Mouse (Mus musculus): Measurements from ENCODE around the gene Nkpd1.

Gene Nkpd1

DNA sequence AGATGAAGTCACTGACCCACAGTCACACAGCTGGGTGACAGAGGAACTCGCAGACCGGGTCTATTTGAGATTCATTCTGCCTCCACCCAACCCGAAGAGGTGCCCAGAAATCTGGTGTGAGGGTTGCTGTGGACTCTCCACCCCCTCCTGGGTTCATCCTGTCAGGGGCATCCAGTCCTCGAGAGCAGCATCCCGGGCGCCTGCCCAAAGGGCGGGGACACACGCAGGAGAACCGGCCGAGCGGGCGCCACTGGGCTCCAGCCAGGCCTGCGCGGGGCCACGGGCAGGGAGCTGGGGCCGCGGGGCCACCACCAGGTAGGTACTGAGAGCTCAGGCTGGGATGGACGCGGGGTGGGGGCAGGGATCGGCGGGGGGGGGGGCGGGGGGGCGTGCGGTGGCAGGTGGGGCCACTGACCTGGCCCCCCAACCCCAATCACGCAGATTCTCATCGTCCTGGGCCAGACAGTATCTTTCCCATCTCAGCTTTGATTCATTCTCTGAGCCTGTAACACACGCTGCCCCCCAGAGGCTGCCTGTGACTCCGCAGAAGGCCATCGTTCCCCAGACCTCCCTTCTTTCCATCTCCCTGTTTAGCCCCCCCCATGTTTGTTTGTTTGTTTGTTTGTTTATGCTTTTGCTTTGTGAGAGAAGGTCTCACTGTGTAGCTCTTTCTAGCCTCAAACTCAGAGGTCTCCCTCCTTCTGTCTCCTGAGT lies at the start of gene Nkpd1:
TSS of gene Nkpd1 (plus strand) at position 187 of the 714 bp plus-strand sequence.
- ChIA-PET POLR2A (interaction anchor here in 2 of 4 experiments (0.6 to 5.9 kb wide), 21 partner anchors 8 to 209 kb away, joined by 3 to 43 read pairs (median 3); partner anchors contain the start of genes Bloc1s3 (in 2 of the 2), Ppp1r37 (in 2 of the 2) and Trappc6a (in 2 of the 2)), CTCF (interaction anchor here (0.6 to 2.2 kb wide), 49 partner anchors 9 to 514 kb away, joined by 3 to 15 read pairs (median 4); partner anchors contain the start of genes Bloc1s3 (in 2 of the 4), Trappc6a (in 2 of the 4), Irf2bp1 (in 1 of the 4) and Ppp1r37 (in 1 of the 4))

DNA sequence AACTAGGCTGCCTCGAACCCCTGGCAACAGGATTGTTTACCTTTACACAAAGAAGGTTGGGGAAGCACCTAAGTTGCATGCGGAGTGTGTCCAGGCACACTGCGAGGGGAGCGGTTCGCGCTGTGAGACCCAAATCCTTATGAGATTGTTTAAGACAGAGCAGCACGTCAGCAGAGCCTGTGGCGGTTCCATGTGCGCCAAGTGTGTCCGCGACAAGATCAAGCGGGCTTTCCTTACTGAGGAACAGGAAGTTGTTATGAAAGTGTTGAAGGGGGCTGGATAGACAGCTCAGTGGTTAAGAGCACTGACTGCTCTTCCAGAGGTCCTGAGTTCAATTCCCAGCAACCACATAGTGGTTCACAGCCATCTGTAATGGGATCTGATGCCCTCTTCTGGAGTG lies 49.4 kb upstream of the Nkpd1 start:
- ChIA-PET CTCF (interaction anchor here in 3 of 4 experiments (0.6 to 2.5 kb wide), 3 partner anchors 63 to 558 kb away, joined by 3 to 10 read pairs (median 3); partner anchors contain the start of gene Ccdc61 (in 1 of the 3)), POLR2A (interaction anchor here in 3 of 4 experiments (0.6 to 1.9 kb wide), 3 partner anchors 20 to 371 kb away, joined by 3 to 6 read pairs (median 3); no protein-coding TSS in a partner anchor)

DNA sequence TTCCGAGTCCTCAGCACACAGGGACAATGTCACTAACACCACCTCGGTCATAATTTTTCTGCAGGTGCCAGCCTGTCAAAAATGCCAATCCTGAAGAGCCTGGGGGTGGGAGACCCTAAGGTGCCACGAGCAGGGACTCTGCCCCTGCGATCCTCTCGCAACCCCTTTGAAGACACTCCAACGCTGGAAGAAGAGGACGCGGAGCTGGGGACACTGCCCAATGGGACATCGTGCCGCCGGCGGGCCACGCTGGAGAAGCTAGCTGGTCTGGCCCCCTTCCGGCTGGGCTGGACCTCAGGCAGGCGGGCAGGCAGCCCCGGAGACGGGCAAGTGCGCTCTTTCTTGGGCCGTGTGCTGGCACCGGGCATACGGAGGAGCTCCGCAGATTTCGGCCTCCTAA lies 48.2 kb upstream of the Nkpd1 start:
- ChIA-PET POLR2A (interaction anchor here in 2 of 4 experiments (0.6 to 1.9 kb wide), 9 partner anchors 8 to 246 kb away, joined by 3 to 7 read pairs (median 4); partner anchors contain the start of gene Tomm40 (in 1 of the 2)), CTCF (interaction anchor here in 3 of 4 experiments (0.6 to 2.6 kb wide), 8 partner anchors 8 to 199 kb away, joined by 3 to 16 read pairs (median 4); partner anchors contain the start of genes Mark4 (in 1 of the 3) and Nkpd1 (in 1 of the 3))

DNA sequence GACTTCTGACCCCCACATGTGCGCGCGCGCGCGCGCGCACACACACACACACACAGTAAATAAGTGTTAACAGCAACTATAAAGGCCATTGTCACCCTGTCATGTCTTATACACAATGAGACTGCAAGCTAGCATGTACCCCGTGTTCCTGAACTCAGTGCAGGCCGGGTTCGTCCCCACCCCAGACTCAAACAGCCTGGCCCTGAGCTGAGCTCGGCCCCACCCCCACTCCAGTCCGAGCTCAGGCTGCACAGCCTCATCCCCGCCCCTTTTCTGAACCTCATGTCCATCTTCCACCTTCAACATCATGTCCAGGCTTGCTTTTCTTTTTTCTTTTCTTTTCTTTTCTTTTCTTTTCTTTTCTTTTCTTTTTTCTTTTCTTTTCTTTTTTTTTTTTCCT lies 47.3 kb upstream of the Nkpd1 start:
- CTCF ChIA-PET, result interaction anchor here in 3 of 4 experiments (0.6 to 2.6 kb wide), 11 partner anchors 9 to 295 kb away, joined by 3 to 16 read pairs (median 4); partner anchors contain the start of gene Nkpd1 (in 1 of the 3)

DNA sequence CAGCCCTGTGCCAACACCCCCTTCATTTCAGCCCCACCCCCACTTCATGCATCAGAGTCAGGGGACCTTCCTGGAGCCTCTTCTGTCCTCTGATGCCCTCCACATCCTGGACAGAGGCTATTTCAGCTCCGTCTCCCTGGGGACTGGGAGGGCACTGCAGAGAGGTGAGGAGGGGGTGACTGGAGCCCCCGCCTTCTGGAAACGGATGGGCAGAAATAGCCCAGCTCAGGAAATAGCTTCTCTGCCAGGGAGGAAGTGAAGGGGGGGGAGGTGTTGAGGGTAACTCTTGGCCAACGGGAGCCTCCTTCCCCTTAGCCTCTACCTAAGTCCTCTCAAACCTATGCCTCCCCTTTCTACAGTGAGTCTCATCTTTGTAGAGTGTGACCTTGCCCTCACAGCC lies 45.2 kb upstream of the Nkpd1 start:
- POLR2A ChIA-PET, result interaction anchor here in 2 of 4 experiments (0.7 to 2.7 kb wide), 8 partner anchors 9 to 228 kb away, joined by 3 to 7 read pairs (median 3); partner anchors contain the start of genes Apoe (in 1 of the 2), Exoc3l2 (in 1 of the 2) and Fosb (in 1 of the 2)
- CTCF ChIA-PET, result interaction anchor here in 2 of 4 experiments (1.0 to 1.6 kb wide), 2 partner anchors 11 to 117 kb away, joined by 5 to 6 read pairs; no protein-coding TSS in a partner anchor

More for the DNA sequence above, 47.3 kb upstream of the Nkpd1 start:
- POLR2A ChIA-PET, result interaction anchor here in 3 of 4 experiments (0.5 to 2.1 kb wide), 12 partner anchors 9 to 347 kb away, joined by 3 to 7 read pairs (median 4); partner anchors contain the start of gene Tomm40 (in 1 of the 3)

DNA sequence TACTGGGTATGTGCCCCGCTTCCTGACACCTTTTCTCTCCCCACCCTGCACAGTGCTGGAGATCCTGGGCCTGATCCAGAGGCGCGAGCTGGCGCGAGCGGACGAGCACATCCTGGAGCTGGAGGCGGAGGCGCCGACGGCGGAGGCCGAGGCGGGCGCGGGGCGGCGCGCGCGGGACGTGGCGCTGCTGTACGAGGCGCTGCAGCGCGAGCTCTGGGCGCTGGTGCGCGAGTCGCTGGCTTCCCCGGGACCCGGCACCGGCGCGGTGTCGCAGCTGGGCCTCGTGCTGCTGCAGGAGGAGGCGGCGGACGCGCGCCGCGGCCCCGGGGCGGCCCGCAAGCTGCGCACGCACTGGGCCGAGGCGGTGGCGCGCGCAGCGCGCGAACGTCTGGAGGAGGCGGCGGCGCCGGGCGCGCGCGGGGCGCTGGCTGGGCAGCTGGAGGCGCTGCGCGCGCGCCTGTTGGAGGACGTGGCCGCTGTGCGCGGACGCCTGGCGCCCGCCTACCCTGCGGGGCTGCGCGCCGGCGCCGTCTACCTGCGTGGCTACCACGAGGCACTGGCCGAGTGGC lies 43.7 kb upstream of the Nkpd1 start:
- CTCF ChIA-PET, result interaction anchor here (0.5 to 2.5 kb wide), 11 partner anchors 12 to 471 kb away, joined by 3 to 16 read pairs (median 5); partner anchors contain the start of gene Nkpd1 (in 1 of the 4)
- POLR2A ChIA-PET, result interaction anchor here (0.6 to 2.7 kb wide), 15 partner anchors 10 to 460 kb away, joined by 3 to 7 read pairs (median 3); partner anchors contain the start of genes Apoe (in 1 of the 4), Bloc1s3 (in 1 of the 4), Clptm1 (in 1 of the 4) and Exoc3l2 (in 1 of the 4)

DNA sequence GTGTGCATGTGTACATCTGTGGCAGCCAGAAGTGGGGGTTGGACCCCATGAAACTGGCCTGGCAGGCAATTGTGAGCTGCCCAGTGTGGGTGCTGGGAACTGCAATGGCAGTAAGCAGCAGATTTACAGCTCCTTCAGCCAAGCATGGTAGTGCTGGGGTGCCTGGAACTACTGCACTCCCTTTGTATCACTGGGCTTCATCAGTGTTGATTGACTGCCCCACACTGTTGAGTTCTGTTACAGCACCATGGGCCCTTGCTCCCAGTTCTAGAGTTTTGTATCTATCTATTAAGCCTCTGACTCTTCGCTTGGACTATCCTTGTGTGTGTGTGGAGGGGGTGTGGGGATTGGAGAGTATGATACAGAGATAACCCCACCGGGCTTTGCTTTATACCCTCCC lies 40.6 kb upstream of the Nkpd1 start:
- CTCF ChIA-PET, result interaction anchor here in 3 of 4 experiments (0.6 to 1.8 kb wide), 10 partner anchors 33 to 262 kb away, joined by 3 to 12 read pairs (median 4); partner anchors contain the start of gene Ckm (in 1 of the 3)
- POLR2A ChIA-PET, result interaction anchor here in 2 of 4 experiments (0.5 to 1.3 kb wide), 7 partner anchors 8 to 210 kb away, joined by 3 to 6 read pairs (median 3); partner anchors contain the start of genes Exoc3l2 (in 1 of the 2), Nkpd1 (in 1 of the 2) and Relb (in 1 of the 2)

DNA sequence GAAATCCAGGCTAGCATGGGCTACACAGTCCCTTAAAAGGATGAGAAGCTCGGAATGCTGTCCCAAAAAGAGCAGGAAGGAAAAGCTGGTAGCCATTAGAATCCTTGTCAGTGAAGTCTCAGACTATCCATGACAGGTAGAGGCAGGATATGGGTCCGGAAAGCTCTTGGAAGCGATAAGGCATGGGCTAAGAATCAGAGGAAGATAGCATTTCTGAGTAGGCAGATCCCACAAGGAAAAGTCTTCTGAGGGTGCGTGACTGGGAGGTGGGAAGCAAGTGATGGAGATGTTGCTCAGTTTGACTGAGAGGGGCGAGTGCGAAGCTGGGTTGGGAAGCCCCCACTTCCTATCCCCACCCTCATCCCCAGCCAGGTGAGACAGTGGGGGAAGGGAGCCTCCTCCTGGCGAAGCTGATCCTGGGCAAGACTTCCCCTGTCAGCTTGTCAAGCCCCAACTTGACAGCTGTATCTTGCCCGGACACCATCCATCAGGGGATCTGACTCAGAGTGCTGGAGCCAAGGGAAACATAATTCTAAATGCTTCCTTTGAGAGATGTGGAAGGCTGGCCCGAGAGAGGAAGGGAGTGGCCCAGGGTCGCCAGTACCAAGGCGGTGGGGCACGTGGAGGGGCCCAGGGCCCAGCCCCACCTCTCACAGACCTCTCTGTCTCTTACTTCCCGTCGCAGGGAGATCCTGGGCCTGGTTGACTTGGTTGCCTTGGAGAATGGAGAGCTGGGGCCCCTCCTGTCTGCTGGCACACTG lies 39.8 kb upstream of the Nkpd1 start:
- ChIA-PET POLR2A (interaction anchor here in 3 of 4 experiments (0.6 to 1.3 kb wide), 7 partner anchors 8 to 151 kb away, joined by 3 to 6 read pairs (median 3); partner anchors contain the start of genes Exoc3l2 (in 1 of the 3), Nkpd1 (in 1 of the 3) and Relb (in 1 of the 3)), CTCF (interaction anchor here (0.6 to 1.8 kb wide), 14 partner anchors 24 to 385 kb away, joined by 3 to 12 read pairs (median 4); partner anchors contain the start of genes Ckm (in 1 of the 4) and Nkpd1 (in 1 of the 4))

DNA sequence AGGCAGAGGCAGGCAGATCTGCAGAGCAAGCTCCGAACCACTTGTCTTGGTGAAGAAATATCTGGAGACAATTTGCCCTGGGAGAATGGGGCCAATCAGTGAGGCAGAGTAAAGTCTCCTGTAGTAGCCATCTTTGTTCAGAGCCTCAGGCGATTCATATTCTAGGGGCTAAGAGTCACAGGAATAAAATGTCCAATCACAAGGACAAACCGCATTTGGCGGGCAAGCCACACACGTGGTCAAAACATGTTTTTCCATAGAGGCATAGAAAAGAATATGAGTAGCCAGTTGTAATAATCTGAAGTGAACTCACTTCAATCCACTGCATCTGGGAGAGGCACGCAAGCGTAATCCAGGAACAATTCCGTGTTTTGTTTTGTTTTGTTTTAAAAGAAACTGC lies 34.4 kb upstream of the Nkpd1 start:
- POLR2A ChIA-PET, result no interaction called here
- CTCF ChIA-PET, result interaction anchor here in 2 of 4 experiments (0.5 to 0.6 kb wide), 2 partner anchors 25 to 108 kb away, joined by 3 to 8 read pairs; partner anchors contain the start of genes Bloc1s3 (in 1 of the 2) and Trappc6a (in 1 of the 2)

DNA sequence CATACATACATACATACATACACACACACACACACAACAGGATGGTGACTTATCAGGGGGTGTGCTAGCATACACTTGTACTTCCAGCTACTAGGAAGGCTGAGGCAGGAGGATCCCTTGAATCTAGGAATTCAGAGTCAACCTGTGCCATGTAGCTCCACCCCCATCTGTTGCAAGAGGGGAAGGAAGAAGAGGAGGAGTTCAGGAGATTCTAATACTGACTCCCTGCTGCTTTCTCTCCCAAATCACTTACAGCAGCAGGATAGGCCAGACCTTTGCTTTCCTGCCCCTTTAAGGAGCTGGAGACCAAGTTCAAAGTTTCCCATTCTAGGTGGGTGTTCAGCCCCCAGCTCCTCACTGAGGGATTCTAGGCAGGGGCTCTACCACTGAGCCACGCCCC lies 32.1 kb upstream of the Nkpd1 start:
- CTCF ChIA-PET, result interaction anchor here in 3 of 4 experiments (0.6 to 1.5 kb wide), 4 partner anchors 18 to 185 kb away, joined by 3 read pairs; partner anchors contain the start of gene Nkpd1 (in 1 of the 3)
- POLR2A ChIA-PET, result interaction anchor here in 2 of 4 experiments (0.7 to 1.5 kb wide), 4 partner anchors 8 to 23 kb away, joined by 3 to 6 read pairs (median 4); no protein-coding TSS in a partner anchor

DNA sequence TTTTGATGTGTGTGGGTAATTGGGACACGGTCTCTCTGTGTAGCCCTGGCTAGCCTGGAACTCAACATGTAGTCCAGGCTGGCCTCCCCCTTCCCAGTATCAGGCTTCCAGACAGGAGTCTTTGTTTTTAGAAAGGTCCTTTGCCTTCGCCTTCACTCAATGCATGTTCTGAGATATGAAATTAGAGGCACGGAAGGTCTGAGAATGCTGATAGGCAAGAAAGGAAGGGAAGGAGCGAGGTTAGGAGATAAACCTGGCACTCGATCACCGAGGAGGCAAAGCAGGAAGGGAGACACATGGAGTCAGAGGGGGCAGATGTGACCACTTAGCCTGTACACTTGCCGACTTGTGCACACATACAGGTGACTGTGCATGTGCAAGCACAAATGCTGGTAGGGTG lies 31.1 kb upstream of the Nkpd1 start:
- POLR2A ChIA-PET, result interaction anchor here in 1 of 4 experiments (1.5 kb wide), 1 partner anchor 12 kb away, joined by 3 read pairs; no protein-coding TSS in a partner anchor

DNA sequence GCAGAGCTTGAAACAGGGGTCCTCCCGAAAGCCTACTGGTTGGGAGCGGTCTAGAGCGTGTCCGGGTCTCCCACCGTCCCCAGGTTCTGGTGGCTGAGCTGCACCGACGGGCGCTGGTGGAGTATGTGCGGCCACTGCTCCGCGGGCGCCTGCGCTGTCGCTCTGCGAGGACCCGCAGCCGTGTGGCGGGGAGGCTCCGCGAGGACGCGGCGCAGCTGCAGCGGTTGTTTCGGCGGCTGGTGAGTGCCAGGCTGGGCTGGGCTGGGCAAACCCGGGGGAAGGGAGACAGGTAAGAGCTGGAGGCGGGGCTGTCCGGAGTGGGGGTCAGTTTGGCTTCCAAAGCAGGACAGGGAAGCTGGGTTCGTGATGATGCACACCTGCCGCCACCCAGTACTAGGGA lies 28.1 kb upstream of the Nkpd1 start:
- CTCF ChIA-PET, result interaction anchor here (0.5 to 2.4 kb wide), 9 partner anchors 8 to 78 kb away, joined by 3 to 8 read pairs (median 4); partner anchors contain the start of genes Mark4 (in 1 of the 4) and Nkpd1 (in 1 of the 4)
- POLR2A ChIA-PET, result interaction anchor here in 3 of 4 experiments (0.5 to 1.8 kb wide), 11 partner anchors 18 to 312 kb away, joined by 3 to 6 read pairs (median 3); no protein-coding TSS in a partner anchor

More for the DNA sequence above, 31.1 kb upstream of the Nkpd1 start:
- CTCF ChIA-PET, result interaction anchor here in 2 of 4 experiments (0.5 to 1.5 kb wide), 3 partner anchors 54 to 81 kb away, joined by 3 to 4 read pairs (median 4); no protein-coding TSS in a partner anchor

DNA sequence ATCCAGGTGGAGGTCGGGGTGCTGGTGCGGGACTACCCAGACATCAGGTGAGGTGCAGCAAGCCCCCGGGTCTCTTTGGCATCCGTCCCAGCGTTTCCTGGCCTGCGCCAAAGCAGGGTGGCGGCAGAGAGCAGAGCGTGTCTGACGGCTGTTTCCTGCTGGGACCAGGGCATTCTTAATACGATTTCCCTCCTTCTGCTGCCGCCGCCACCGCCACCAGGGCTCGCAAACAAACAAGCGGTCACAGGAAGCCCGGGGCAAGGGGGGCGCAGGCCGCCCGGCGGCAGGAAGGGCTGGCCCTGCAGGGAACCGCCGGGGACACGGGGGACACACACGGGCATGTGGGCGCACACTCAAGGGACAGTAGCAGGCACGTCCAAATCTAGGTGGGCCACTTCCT lies 25.9 kb upstream of the Nkpd1 start:
- ChIA-PET CTCF (no interaction called here), POLR2A (no interaction called here)

DNA sequence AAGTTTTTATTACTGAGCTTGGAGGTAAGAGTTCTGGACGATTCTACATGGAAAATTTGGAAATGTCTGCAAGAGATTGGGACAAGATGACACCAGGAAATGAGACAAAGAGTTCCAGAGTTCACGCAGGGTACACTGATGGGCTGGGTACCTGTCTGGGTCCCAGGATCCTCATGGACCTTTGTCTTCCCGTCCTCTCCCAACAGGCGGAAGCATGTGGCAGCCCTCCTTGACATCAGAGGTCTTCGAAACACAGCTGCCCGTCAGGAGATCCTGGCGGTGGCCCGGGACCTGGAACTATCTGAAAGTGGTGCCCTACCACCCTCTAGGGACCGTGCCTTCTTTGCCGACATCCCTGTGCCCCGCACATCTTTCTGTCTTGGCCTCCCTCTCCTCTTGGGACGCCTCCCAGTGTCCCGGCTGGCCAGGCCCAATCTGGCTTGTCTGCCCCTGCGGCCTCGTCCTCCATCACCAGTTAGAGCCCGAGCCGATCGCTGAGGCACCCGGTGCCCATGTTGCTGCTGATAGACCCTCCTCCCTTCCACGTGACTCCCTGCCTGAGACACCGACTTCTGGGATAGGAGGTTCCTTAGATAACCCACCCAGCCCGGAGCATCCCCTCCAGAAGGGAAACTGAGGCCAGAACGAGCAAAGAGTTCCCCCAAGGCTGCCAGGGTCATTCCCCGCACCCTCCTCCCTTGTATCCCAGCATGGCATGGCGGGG lies 22.7 kb upstream of the Nkpd1 start:
- ChIA-PET CTCF (interaction anchor here in 1 of 4 experiments (1.3 kb wide), 2 partner anchors 52 to 246 kb away, joined by 3 read pairs; no protein-coding TSS in a partner anchor), POLR2A (interaction anchor here in 2 of 4 experiments (0.7 to 1.2 kb wide), 3 partner anchors 36 to 159 kb away, joined by 3 to 4 read pairs (median 3); no protein-coding TSS in a partner anchor)

DNA sequence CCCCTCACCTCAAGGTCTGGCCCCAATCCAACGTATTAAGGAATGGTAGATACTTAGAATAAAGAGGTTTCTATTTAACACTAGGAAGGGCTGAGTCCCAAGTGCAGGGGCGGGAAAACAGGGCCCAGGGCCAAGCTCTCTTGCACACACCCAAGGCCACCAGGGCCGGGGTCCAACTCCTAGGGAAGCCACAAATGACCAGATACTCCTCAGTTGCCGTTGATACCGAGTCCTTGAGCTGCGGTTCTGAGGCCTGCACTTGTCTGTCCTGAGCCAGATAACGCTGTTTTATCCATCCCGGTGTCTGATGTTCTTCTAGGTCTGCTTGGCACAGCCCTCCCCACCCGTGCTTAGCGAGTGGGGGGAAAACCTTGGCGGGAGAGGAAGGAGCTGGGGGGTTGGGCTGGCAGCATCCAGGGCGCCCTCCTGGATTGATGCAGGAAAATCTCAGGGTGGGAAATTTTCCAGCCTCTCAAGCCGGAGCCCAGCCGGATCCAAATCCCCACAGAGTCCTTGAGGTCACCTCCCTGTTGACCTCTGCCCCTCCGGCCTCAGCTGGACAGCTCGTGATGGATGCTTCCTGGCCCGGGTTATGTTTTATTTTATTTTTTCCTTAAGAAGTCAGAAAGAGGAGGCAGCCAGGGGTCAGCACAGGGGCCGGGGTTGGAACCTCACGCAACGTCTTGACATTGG lies 22.0 kb upstream of the Nkpd1 start:
- POLR2A ChIA-PET, result interaction anchor here in 2 of 4 experiments (0.7 to 1.2 kb wide), 3 partner anchors 35 to 158 kb away, joined by 3 to 4 read pairs (median 3); no protein-coding TSS in a partner anchor

More for the DNA sequence above, 22.0 kb upstream of the Nkpd1 start:
- CTCF ChIA-PET, result interaction anchor here in 1 of 4 experiments (1.0 to 1.3 kb wide), 2 partner anchors 34 to 53 kb away, joined by 3 to 4 read pairs; no protein-coding TSS in a partner anchor

All from embryonic stem cell, embryonic (primary cell).